Mouse (Mus musculus): ENCODE data around the gene Chrnb1. TPM values are rescaled to one million over a fixed set of nuclear protein-coding genes. Genes with fewer than 3 reads are reported as not detected.
A peak's percentile ranks its signal among the peaks of the same experiment; 100 is the strongest.

The Chrnb1 gene
- total and polyA plus RNA-seq, 3 experiments: 0.31 to 1.6 TPM; not detected in 1

- TF ChIP-seq TCF12 (IDR thresholded peaks at IDR 0.05; ENCODE audit: low read depth, low read length): no peak
Observed at GRCm38 (mm10) chr11:69752686-69753085, 43.1 kb downstream of the Chrnb1 start (continued).

GRCm38 (mm10) chr11:69751635-69752034, 44.1 kb downstream of the Chrnb1 start:
- Histone ChIP-seq H3K9me3 (replicated peaks; ENCODE audit: insufficient read depth, low read length) (no peaks in the 10 kb centered on the region), H3K4me1 (ENCODE audit: control insufficient read depth in 1 of 2, insufficient read depth in 2 of 2, low read length in 2 of 2) (peaks cover 16 to 22% of the 10 kb centered on the region in 2 experiments), H3K27ac (ENCODE audit: control insufficient read depth, low read depth, low read length) (0 out of 2 replicates have a peak overlapping the region, but pooled peaks have one; percentile 7), H3K36me3 (ENCODE audit: control insufficient read depth in 1 of 2, insufficient read depth in 2 of 2, low read length in 2 of 2) (peaks cover 7 to 44% of the 10 kb centered on the region in 2 experiments), H3K9ac (ENCODE audit: control insufficient read depth, low read depth, low read length, poor library complexity, severe bottlenecking) (peak overlapping the region; percentile 34; the same call in 1 of the 2 replicates), H3K4me3 (ENCODE audit: control insufficient read depth in 1 of 2, insufficient read depth in 1 of 2, low read depth in 2 of 2, low read length in 2 of 2) (no peak overlapping the region), H3K79me2 (ENCODE audit: control insufficient read depth, insufficient read depth, low read length, poor library complexity) (peaks cover 48% of the 10 kb centered on the region), H3K27me3 (ENCODE audit: control insufficient read depth in 1 of 2, insufficient read depth in 2 of 2, low read length in 2 of 2) (no peaks in the 10 kb centered on the region)
- peak; percentile 44 for DNase-seq (ENCODE audit: low read depth, low spot score)
- no peak for TF ChIP-seq NELFE (IDR thresholded peaks at IDR 0.05; ENCODE audit: low read depth, low read length)
- TF ChIP-seq GATA1 (IDR thresholded peaks at IDR 0.05; ENCODE audit: low read depth, low read length): peak; percentile 95
- no peak for TF ChIP-seq ZKSCAN1 (IDR thresholded peaks at IDR 0.05; ENCODE audit: low read depth, low read length)
- peak; percentile 64 for TF ChIP-seq TCF12 (IDR thresholded peaks at IDR 0.05; ENCODE audit: low read depth, low read length)
- no peak for TF ChIP-seq ZNF384 (IDR thresholded peaks at IDR 0.05; ENCODE audit: low read depth, low read length)
- no peak for TF ChIP-seq MAX (IDR thresholded peaks at IDR 0.05; ENCODE audit: low read length)
- no peak for TF ChIP-seq MAFK (IDR thresholded peaks at IDR 0.05; ENCODE audit: borderline replicate concordance, low read depth, low read length)
- TF ChIP-seq RCOR1 (IDR thresholded peaks at IDR 0.05; ENCODE audit: low read depth, low read length): 0 out of 2 replicates have a peak, but pooled peaks have one; percentile 34
- no peak for TF ChIP-seq HCFC1 (IDR thresholded peaks at IDR 0.05; ENCODE audit: low read depth, low read length)
- TF ChIP-seq MYC (IDR thresholded peaks at IDR 0.05; ENCODE audit: low read depth, low read length): peak; percentile 48; the same call in 1 of the 2 replicates
- no peak for TF ChIP-seq ZMIZ1 (IDR thresholded peaks at IDR 0.05; ENCODE audit: low read depth, low read length)
- TF ChIP-seq KAT2A (conservative IDR thresholded peaks at IDR 0.05; ENCODE audit: low read depth, low read length): no peak
- no peak for TF ChIP-seq POLR2AphosphoS2 (IDR thresholded peaks at IDR 0.05; ENCODE audit: low read length)
- TF ChIP-seq POLR2A (IDR thresholded peaks at IDR 0.05; ENCODE audit: control insufficient read depth in 1 of 2, insufficient read depth in 1 of 2, low read depth in 1 of 2, low read length in 2 of 2, poor library complexity in 1 of 2): no peak
- TF ChIP-seq MYB (IDR thresholded peaks at IDR 0.05; ENCODE audit: low read depth, low read length): no peak
- no peak for TF ChIP-seq JUND (IDR thresholded peaks at IDR 0.05; ENCODE audit: low read depth, low read length)
- TF ChIP-seq MXI1 (IDR thresholded peaks at IDR 0.05; ENCODE audit: low read depth, low read length): 0 out of 2 replicates have a peak, but pooled peaks have one; percentile 20
- no peak for TF ChIP-seq MAZ (IDR thresholded peaks at IDR 0.05; ENCODE audit: low read depth, low read length)
- no peak for TF ChIP-seq CHD1 (IDR thresholded peaks at IDR 0.05; ENCODE audit: low read depth, low read length)
- TF ChIP-seq ETS1 (IDR thresholded peaks at IDR 0.05; ENCODE audit: low read depth, low read length): no peak
- TF ChIP-seq SMC3 (IDR thresholded peaks at IDR 0.05; ENCODE audit: low read depth, low read length): no peak
- no peak for TF ChIP-seq USF1 (IDR thresholded peaks at IDR 0.05; ENCODE audit: low read depth, low read length)
- TF ChIP-seq CHD2 (IDR thresholded peaks at IDR 0.05; ENCODE audit: low read length): no peak
- 0 out of 2 replicates have a peak, but pooled peaks have one; percentile 48 for TF ChIP-seq ELF1 (IDR thresholded peaks at IDR 0.05; ENCODE audit: low read depth, low read length)
- TF ChIP-seq GABPA (IDR thresholded peaks at IDR 0.05; ENCODE audit: low read depth, low read length): no peak
- TF ChIP-seq EP300 (IDR thresholded peaks at IDR 0.05; ENCODE audit: low read depth in 1 of 2, low read length in 2 of 2): peak in 1 of 2 experiments; percentile 80; a peak in 2 of 4 replicates
- no peak for TF ChIP-seq RAD21 (IDR thresholded peaks at IDR 0.05; ENCODE audit: low read depth, low read length)
- TF ChIP-seq NRF1 (IDR thresholded peaks at IDR 0.05; ENCODE audit: insufficient read depth, low read depth, low read length, poor library complexity, severe bottlenecking): no peak
- TF ChIP-seq POLR2AphosphoS5 (IDR thresholded peaks at IDR 0.05; ENCODE audit: borderline replicate concordance, low read depth, low read length): no peak
- TF ChIP-seq USF2 (IDR thresholded peaks at IDR 0.05; ENCODE audit: borderline replicate concordance in 1 of 2, insufficient read depth in 1 of 2, low read depth in 1 of 2, low read length in 2 of 2): no peak
- TF ChIP-seq BHLHE40 (IDR thresholded peaks at IDR 0.05; ENCODE audit: borderline replicate concordance, low read depth, low read length): no peak
- no peak for TF ChIP-seq TAL1 (IDR thresholded peaks at IDR 0.05; ENCODE audit: low read length)
- no peak for TF ChIP-seq ZC3H11A (IDR thresholded peaks at IDR 0.05; ENCODE audit: low read depth, low read length)
- TF ChIP-seq E2F4 (IDR thresholded peaks at IDR 0.05; ENCODE audit: borderline replicate concordance, low read depth, low read length): no peak
- TF ChIP-seq SIN3A (IDR thresholded peaks at IDR 0.05; ENCODE audit: low read length): 0 out of 2 replicates have a peak, but pooled peaks have one; percentile 27
- TF ChIP-seq TBP (IDR thresholded peaks at IDR 0.05; ENCODE audit: low read depth, low read length): no peak
